Mouse (Mus musculus) gastrocnemius, adult 8-10 months (tissue): ENCODE measurements around the gene Tpsab1. TPM values are rescaled to one million over a fixed set of nuclear protein-coding genes. Genes with fewer than 3 reads are reported as not detected.

Source experiments
- DNase-seq, 2 experiments: peaks; one replicate each; pipeline ENCODE4 v3.0.0; 2022; ENCODE audit warnings: low spot score in 2 of 2
- total RNA-seq, 4 experiments: library from RNA; stranded (reverse); gene quantifications; 2 replicates each; pipeline ENCODE4 v1.2.4; 2022

Tpsab1 gene
- 1 to 10 TPM in 3 of 4 experiments, under 1 TPM in 1; 0.29 to 2.2 (median 1.2) TPM for total RNA-seq

DNA sequence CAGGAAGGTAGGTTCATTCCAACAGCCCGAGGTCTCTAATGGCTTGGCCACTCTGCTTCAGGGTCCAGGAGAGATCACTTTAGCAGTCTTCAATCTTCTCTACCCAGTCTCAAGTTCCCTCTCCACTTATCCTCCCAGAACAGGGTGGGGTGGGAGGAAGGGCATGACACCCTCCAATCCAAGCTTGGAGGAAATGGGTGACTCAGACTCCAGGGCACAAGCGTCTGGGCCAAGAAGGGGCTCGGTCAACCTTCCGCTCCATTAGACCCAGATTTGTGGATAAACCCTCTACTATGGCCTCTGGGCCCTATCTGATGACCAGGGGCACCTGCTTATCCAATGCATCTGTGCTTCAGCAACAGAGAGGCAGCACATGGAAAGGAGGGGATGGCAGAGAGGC lies at the start of gene Tpsab1:
Gene Tpsab1 (minus strand): TSS at position 101 of the 400 bp plus-strand sequence.
- DNase-seq = no peak

DNA sequence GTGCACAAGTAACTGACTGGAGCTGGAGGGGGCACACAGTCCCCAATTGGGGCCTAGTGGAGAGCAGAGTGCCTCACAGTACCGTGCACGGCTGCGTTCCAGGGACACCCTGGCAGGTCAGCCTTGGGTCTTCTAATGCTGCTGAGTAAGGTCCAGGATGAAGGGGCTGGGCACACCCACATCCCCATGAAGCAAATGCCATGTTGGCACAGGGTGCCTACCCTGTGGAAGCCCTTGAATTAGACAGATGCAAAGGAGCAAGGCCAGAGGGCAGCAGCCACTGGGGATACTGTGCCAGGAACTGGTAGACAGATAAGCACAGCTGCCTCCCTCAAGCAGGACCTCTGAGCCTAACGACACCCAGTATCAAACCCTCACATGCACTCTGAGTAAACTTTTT lies 49.2 kb upstream of the Tpsab1 start:
- DNase-seq = no peak

DNA sequence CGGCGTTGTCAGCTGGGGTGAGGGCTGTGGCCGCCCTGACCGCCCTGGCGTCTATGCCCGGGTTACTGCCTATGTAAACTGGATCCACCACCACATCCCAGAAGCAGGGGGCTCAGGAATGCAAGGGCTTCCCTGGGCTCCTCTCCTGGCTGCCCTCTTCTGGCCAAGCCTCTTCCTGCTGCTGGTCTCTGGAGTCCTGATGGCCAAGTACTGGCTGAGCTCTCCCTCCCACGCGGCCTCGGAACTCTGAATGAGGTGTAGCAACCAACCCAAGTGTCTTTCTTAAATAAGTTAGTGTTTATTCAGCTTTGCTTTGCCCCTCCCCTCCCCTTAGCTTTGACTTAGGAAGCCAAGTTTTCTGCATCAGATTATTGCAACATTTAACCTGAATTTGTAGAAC lies 28.6 kb upstream of the Tpsab1 start:
- no peak for DNase-seq

DNA sequence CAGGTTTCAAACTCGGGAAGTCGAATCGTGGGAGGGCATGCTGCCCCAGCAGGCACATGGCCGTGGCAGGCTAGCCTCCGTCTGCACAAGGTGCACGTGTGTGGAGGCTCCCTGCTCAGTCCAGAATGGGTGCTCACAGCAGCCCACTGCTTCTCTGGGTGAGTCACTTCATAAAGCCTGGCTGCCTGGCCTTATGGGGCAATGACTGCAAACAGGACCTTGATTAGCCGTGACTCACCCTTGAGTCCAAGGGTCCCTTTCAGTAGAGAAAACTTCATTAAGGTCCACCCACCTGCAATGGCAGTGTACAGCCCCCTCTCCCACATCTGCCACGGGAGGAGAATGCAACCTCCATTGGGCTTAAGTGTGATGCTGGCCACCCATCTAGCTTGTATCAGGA lies 27.1 kb upstream of the Tpsab1 start:
- DNase-seq = no peak

DNA sequence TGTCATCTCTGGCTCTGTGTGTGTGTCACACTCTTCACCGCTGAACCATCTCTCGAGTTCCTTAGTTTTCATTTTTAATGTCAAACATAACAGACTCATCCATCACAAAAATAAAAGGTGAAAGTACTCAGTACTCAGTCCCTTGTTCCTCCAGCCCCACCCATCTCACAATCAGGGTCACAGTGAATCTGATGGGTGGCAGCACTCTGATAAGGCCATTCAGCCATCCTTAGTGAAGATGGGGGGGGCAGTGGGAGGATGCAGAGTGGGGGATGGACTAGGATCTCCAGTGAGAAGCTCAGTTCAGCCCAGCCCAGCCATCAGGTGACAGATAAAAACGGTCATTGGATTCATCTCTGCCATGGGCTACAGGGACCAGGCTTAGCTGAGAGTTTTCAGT lies 23.6 kb upstream of the Tpsab1 start, which contains the start of gene Tpsg1:
Gene Tpsg1 (plus strand): TSS at position 301 of the 400 bp plus-strand sequence.
- no peak for DNase-seq

DNA sequence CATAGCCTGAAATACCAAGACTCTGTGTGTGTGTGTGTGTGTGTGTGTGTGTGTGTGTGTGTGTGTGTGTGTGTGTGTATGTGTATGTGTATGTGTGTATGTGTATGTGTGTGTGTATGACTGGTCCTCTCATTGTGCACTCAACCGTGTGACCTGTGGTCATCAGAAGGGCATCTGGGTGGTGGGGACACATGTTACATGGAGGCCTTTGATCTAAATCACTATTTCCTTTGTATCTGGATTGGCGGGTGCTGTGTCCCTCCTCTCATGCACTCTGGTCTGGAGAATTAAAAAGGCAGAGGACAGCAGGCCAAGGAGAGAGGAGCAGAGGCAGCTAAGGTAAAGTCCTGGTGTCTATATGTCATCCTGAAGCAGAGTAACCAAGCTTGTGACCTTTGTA lies 20.6 kb upstream of the Tpsab1 start, which contains the start of gene Tpsb2:
Gene Tpsb2 (plus strand): TSS at position 301 of the 400 bp plus-strand sequence.
- DNase-seq = no peak

DNA sequence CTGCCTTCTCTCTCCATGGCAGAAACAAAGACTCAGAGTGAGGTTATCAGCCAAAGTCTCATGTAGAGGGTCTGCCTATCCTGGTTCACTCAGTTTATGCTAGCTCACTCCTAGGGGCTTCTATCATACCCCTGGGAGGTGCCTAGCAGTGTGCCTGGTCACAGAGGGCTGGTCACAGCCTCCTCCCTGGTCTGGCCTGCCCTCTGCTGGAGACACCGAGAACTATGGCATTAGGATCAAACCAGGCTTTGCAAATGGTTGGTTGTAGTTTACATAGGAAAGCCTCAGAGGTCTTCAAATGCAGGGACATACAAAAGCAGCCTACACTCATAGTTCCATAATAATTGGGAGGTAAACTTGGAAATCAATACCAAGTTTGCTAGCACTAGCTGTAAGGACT lies 18.4 kb upstream of the Tpsab1 start:
- DNase-seq = no peak

DNA sequence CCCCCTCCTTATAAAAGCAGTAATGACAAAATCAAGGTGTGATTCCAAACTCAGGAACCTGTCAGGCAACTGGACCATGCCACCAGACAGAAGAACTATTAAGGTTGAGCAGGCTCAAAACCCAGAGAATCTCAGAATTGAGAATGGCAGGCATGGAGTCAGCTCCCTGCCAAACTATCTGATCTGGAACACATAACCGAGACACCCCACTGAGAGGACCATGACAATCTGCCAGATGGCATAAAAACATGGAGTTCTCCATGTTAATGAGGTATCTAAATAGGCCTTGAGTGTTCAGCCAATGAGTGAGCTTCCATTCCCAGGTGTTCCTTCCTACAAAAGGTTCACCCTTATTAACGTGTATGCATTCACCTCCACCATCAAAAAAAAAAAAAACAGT lies 15.9 kb upstream of the Tpsab1 start:
- DNase-seq = no peak

DNA sequence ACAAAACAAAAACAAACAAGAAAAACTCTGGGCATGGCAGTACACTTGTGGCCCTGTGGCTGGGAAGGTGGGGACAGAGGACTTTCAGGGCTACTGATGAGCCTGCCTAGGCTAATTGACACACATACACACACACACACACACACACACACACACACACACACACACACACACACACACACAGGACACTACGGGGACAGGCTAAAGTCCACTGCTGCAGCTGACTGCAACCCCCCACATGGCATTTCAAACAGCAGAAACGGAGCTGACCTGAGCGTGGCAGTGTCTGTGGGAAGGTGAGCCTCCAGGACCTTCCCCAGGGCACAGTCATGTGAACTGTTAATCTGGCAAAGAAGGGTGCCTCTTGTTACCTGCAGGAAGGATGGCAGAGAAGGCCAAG lies 3.9 kb downstream of the Tpsab1 start:
- DNase-seq = no peak

DNA sequence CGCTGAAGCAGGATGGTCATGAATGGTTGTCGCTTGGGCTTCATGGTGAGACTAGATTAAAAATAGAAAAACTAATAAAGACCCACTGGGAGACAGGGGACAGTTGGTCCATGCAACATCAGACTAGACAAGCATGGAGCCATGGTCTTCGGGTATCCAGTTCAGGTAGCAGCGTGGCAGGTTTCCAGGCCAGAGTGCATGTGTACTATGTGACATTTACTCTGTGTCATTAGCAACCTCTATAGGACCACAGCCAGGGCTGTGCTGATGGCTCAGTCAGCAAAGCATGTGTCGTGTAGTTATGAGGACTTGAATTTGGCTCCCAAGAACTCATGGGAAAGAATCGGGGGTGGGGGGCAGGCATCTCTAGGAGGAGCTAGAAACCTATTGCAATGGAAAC lies 5.4 kb downstream of the Tpsab1 start:
- no peak for DNase-seq

DNA sequence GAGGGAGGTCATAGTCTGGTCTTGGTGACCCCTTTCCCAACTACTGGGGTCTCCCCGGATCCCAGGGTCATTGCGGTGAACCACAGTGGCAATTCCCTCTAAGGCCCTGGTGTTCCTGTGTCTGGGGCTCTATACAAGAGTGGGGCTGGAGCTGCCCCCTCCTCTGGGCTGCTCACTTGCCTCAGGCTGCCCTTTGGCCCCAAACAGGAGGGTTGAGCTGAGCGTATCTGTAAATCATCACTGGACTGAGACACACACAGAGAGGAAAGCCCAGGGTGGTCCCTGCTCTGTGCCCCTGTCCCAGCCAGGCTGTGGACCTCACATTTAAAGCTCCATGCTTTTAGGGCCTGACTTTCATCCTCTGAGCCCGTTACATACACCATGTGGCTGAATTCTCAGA lies 7.1 kb downstream of the Tpsab1 start:
- DNase-seq = no peak

DNA sequence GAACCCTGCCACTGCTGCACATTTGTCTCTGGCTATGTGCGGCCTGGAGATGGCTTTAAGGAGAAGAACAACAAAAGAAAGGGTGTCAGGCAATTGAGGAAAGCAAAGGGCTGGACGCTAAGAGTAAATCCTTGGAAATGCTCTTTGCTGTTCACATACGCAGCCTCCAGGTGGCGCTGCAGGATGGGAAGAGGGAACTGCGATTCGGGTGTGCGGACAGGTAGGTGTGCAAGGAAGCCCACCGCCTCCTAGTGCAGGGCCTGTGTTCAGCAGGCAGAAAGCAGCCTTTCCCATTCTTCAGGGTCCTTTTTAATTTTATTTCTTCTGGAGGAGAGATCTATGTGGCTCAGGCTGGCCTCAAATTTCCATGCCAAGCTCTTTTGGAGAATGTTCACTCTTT lies 11.4 kb downstream of the Tpsab1 start:
- DNase-seq = no peak

DNA sequence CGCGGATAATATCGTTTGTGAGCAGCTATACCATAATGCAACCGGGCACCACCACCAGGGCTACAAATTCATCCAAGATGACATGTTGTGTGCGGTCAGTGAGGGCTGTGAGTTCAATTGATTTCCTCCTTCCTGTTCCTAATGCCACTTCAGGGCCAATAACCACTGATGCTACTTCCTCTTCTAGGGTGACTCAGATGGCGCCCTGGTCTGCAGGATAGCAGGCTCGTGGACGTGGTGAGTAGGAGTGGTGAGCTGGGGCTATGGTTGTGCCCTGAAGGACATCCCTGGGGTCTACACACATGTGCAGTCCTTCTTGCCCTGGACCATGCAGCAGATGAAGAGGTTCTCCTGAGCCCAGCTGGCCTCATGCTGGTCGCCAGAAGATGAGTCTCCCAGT lies 13.0 kb downstream of the Tpsab1 start:
- no peak for DNase-seq

DNA sequence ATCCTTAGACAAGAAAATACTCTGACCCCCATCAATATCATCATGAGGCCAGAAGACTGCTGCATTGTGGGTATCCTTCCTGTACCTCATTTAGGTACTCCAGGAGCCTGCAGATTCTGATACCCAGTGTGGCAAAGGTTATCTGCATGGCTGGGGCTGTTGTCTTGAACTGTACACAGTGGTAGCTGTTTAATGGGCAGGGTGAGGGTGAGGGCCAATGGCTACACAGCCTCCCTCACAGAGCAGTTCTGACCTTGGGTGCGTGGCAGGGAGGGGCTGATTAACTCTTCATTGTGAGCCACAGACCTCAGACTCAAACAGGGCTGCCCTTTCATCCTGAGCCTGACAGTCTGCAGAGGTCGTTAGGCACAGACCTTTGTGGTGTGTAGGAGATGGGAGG lies 22.4 kb downstream of the Tpsab1 start:
- DNase-seq = no peak

DNA sequence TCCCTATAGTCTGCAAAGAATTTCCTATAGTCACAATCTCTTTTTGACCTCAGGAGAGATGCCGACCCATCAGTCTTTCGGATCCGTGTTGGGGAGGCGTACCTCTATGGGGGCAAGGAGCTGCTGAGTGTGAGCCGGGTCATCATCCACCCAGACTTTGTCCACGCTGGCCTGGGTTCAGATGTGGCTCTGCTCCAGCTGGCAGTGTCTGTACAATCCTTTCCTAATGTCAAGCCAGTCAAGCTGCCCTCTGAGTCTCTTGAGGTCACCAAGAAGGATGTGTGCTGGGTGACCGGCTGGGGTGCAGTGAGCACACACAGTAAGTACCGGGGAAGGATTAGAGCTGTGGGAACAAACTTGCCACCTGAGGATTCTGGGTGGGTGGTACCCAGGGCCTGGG lies 24.5 kb downstream of the Tpsab1 start:
- DNase-seq = no peak

DNA sequence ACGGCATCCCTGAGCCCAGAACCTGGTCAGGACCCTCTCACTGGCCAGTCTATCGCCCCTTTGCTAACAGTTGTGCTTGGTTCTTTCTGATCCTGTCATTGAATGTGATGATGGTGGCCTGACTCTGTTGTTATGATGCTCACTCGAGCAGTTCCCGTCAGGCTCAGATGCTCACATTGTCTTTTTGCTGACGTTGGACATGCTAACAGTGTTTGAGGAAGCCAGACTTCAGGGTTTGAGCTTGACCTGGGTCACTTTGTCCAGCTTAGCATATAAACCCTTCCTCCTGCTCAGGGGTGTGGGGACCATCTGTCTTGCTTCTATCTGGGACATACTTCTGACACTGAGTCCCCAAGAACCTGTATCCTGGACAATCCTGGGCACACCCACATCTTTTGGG lies 27.0 kb downstream of the Tpsab1 start, which contains the start of gene Prss29:
Gene Prss29 (plus strand): TSS at position 301 of the 400 bp plus-strand sequence.
- DNase-seq = no peak

DNA sequence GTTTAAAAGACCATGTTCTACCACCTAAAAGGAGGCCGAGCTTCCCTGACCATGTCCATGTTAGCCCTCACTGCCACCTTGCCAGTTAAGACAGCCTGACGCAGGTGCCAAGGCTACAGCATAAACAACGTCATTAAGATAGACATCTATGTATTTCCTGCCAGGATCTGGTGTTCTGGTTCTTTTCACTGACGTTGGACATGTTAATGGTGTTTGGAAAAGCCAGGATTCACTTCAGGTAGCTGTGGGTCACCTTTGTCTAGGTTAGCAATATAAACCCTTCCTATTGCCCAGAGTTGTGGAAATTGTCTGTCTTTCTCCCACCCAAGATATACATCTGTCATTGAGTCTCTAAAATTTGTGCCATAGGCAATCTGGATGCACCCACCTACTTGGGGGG lies 37.0 kb downstream of the Tpsab1 start, which contains the start of gene Prss28:
Gene Prss28 (plus strand): TSS at position 301 of the 400 bp plus-strand sequence.
- DNase-seq = no peak

DNA sequence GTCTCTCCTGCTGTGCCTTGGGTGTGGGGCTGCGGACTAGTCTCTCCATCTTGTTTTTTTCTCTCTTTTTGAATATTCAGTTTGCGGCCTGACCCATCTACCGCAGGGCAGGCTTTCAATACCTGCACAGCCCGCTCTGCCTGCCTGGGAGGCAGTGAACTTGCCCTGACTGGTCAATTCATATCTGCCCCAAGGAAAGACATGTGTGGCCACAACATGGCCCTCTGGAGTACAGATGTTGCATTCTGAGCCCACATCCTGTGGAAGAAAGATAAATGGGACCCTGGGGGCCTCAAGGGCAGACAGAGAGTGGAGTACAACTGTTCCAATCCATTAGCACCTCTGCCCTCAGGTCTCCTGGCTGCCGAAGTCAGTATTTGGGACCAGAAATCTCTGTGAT lies 47.3 kb downstream of the Tpsab1 start, which contains the start of gene Prss34:
Gene Prss34 (plus strand): TSS at position 301 of the 400 bp plus-strand sequence.
- no peak for DNase-seq

DNA sequence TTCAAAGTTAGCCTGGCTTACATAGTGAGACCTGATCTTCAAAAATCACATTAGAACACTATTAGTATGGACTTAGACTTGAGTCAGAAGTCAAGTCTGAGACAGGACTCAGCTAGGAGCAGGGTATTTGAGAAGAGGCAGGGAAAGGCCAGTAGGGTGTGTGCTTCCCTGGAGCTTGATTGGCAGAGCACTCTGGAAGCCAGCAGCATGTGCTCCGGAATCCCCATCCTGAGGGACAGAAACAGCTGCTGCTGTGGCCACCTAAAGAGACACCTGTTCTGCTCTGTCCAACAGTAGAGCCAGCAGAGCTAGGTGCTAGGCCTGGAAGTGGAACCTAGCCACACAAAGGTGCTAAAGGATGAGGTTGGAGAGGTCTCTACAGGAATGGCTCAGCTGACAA lies 51.3 kb downstream of the Tpsab1 start:
- DNase-seq = no peak

DNA sequence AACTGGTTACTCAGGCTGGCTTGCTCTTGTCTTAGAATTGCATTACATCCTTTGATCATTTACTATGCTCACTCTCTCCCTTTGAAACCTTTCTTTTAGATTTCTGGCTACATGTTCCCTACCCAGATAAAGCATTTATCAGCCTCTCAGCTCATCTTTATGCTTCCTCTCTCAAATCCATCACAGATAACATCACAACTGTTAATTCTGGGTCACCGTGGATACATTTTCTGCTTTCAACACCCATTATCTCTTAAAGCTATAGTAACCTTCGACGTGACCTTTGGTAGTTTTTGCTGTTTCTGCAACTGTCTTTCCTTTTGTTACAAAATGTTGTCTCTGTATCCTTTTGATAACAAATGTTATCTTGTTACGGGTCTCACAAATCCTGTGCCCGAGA lies 51.9 kb downstream of the Tpsab1 start:
- DNase-seq = no peak
